Mouse (Mus musculus) kidney, postnatal 10 days (tissue): Measurements from ENCODE around the gene Mindy4b-ps.
"Not testable (repeated sequence)": the region's sequence is repeated elsewhere in the genome, so short reads cannot be mapped to it uniquely, and the experiment has no call there.

ENCODE experiments used
- DNase-seq: peaks from one replicate; pipeline ENCODE4 v3.0.0; 2021; ENCODE audit warnings: mixed read lengths

Mindy4b-ps gene

GRCm38 (mm10) chr3:58822211-58822610, at the start of gene Mindy4b-ps:
TSS of gene Mindy4b-ps (minus strand) at chr3:58822311.
- DNase-seq, result no peak

GRCm38 (mm10) chr3:58871882-58872281, 49.8 kb upstream of the Mindy4b-ps start:
- not testable (repeated sequence) for DNase-seq

- no peak for DNase-seq
These were observed 43.6 kb upstream of the Mindy4b-ps start for GRCm38 (mm10) chr3:58865690-58866089.

- no peak for DNase-seq
These were observed 40.9 kb upstream of the Mindy4b-ps start for GRCm38 (mm10) chr3:58862976-58863375.

- DNase-seq, result no peak
These were observed 21.3 kb upstream of the Mindy4b-ps start for GRCm38 (mm10) chr3:58843415-58843814.

GRCm38 (mm10) chr3:58833442-58834160, 11.5 kb upstream of the Mindy4b-ps start:
- DNase-seq, result no peak

- DNase-seq, result no peak
These were observed 10.8 kb upstream of the Mindy4b-ps start for GRCm38 (mm10) chr3:58832888-58833287.

GRCm38 (mm10) chr3:58831586-58831985, 9.5 kb upstream of the Mindy4b-ps start:
- DNase-seq, result no peak

GRCm38 (mm10) chr3:58829926-58830325, 7.8 kb upstream of the Mindy4b-ps start:
- DNase-seq, result no peak

GRCm38 (mm10) chr3:58828366-58829153, 6.4 kb upstream of the Mindy4b-ps start:
- no peak for DNase-seq

- DNase-seq, result no peak
These were observed 4.2 kb upstream of the Mindy4b-ps start for GRCm38 (mm10) chr3:58826266-58826665.

- peak; percentile 10 for DNase-seq
These were observed 4.8 kb downstream of the Mindy4b-ps start for GRCm38 (mm10) chr3:58817337-58817736.

GRCm38 (mm10) chr3:58814191-58814590, 7.9 kb downstream of the Mindy4b-ps start:
- no peak for DNase-seq

GRCm38 (mm10) chr3:58810353-58810752, 11.8 kb downstream of the Mindy4b-ps start:
- no peak for DNase-seq

- no peak for DNase-seq
These were observed 12.8 kb downstream of the Mindy4b-ps start for GRCm38 (mm10) chr3:58809111-58809915.

GRCm38 (mm10) chr3:58808636-58809035, 13.5 kb downstream of the Mindy4b-ps start:
- DNase-seq, result no peak

GRCm38 (mm10) chr3:58804745-58805144, 17.4 kb downstream of the Mindy4b-ps start:
- DNase-seq, result no peak

GRCm38 (mm10) chr3:58798676-58799075, 23.4 kb downstream of the Mindy4b-ps start:
- no peak for DNase-seq

GRCm38 (mm10) chr3:58798245-58798644, 23.9 kb downstream of the Mindy4b-ps start:
- no peak for DNase-seq

- DNase-seq, result no peak
These were observed 32.6 kb downstream of the Mindy4b-ps start for GRCm38 (mm10) chr3:58789473-58789872.

GRCm38 (mm10) chr3:58789033-58789432, 33.1 kb downstream of the Mindy4b-ps start:
- no peak for DNase-seq

- no peak for DNase-seq
These were observed 35.6 kb downstream of the Mindy4b-ps start for GRCm38 (mm10) chr3:58786470-58786869.

- peak; percentile 65 for DNase-seq
These were observed 36.2 kb downstream of the Mindy4b-ps start for GRCm38 (mm10) chr3:58785863-58786262.
